Mouse (Mus musculus): ENCODE measurements at regions not wholly inside any gene's neighbourhood (a gene's known extent, or its start where the extent isn't known, plus 50 kb on each side); places are given as distances from the start of the nearest gene placed in this dataset.
A peak's percentile ranks its signal among the peaks of the same experiment; 100 is the strongest.
"Not testable (repeated sequence)": the region's sequence is repeated elsewhere in the genome, so short reads cannot be mapped to it uniquely, and the experiment has no call there.

DNA sequence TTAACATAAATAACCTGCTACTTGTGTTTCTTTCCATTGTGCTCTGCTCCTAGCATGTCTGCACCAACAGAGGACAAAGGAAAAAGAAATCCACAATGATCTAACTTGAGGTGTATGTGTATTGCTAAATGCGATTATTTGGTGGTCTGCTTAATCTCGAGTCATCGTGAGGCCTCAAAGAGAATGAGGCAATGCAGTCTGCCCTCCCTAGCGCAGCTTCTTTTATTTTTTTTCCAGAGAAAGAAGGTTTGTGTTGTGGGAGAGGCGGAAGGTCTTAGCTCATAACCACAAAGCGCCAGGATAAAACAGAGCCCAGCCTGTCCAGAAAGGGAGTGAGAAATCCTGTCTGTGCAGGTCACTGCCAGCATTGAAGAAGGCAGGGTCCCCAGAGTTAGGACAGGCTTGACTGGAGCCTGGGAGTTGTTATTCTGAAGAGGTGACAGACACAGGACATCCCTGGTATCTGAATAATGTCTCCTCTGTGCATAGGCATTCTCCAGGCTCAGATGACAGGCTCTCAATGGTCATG lies 751.3 kb upstream of the Intu start:
- H3K27me3 ChIP-seq (replicated peaks; ENCODE audit: low read depth, poor library complexity, severe bottlenecking): no peaks in the 10 kb centered on the region
- H3K4me1 ChIP-seq: peaks cover 9% of the 10 kb centered on the region
- no peaks in the 10 kb centered on the region for H3K36me3 ChIP-seq (replicated peaks)
- 75% methylated on average over 6 of the region's 6 CpGs for WGBS
- H3K27ac ChIP-seq (replicated peaks): peak overlapping the region; percentile 44
- no peaks in the 10 kb centered on the region for H3K9me3 ChIP-seq
- H3K4me3 ChIP-seq: no peak overlapping the region
- DNase-seq (ENCODE audit: low spot score): peak; percentile 14

DNA sequence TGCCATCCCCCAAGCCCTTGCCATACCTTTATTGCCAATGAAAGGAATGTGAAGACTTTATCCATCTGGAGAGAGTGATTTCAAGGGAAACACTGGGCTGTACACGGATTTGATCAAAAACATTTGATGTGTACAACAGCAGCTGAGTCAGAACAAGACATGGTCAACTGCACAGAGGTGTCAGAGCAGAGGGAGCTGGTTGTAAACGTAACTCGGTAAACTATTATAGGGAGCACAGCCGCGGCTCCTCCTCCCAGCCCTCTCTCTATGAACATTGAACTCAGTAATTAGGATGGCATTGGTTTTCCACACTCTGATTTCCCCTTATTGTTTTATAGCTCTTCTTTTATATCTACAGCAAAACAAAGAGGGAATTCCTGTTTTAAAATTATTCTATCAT lies 750.8 kb upstream of the Intu start:
- no peaks in the 10 kb centered on the region for H3K9me3 ChIP-seq
- WGBS: 73% methylated on average over 5 of the region's 5 CpGs

DNA sequence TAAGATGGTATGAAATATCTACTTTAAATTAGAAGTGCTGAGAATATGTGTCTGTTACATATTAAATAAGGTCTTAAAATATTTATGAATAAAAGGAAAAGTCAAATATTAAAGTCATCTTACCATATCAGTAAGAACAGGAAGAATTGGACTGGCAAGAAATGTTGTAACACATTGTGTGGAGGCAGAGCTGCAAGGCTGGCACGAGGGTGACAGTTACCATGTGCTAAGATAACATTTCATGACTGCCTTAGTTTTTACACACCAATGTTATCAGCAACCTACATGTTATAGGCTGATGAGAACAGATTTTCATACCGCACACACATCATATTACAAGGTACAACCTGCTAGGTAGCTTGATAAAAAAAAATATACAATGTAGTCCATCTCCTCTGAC lies 746.2 kb upstream of the Intu start:
- H3K4me3 ChIP-seq: no peak overlapping the region
- no peak overlapping the region for H3K27ac ChIP-seq (replicated peaks)
- WGBS: 94% methylated on average over 2 of the region's 2 CpGs
- DNase-seq (ENCODE audit: low spot score): no peak
- peaks cover 5% of the 10 kb centered on the region for H3K4me1 ChIP-seq
- no peaks in the 10 kb centered on the region for H3K9me3 ChIP-seq
- no peaks in the 10 kb centered on the region for H3K36me3 ChIP-seq (replicated peaks)
- H3K27me3 ChIP-seq (replicated peaks; ENCODE audit: low read depth, poor library complexity, severe bottlenecking): no peaks in the 10 kb centered on the region

More for the DNA sequence above, 750.8 kb upstream of the Intu start:
- Histone ChIP-seq H3K27me3 (replicated peaks; ENCODE audit: low read depth, poor library complexity, severe bottlenecking) (no peaks in the 10 kb centered on the region), H3K4me3 (no peak overlapping the region), H3K27ac (replicated peaks) (peak overlapping the region; percentile 44), H3K4me1 (peaks cover 9% of the 10 kb centered on the region), H3K36me3 (replicated peaks) (no peaks in the 10 kb centered on the region)
- DNase-seq (ENCODE audit: low spot score): no peak

DNA sequence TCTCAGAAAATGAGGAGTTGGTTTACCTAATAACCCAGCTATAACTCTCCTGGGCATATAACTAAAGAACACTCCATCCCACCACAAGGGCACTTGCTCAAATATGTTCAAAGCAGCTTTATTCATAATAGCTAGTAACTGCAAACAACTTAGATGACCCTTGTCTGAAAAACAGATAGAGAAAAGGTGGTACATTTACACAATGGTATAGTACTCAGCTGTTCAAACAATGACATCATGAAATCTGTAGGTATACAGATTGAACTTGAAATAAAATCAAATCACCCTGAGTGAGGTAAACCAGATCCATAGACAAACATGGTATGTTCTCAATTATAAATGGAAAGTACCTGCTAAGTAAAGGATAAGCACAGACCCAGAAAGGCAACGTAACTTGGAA lies 721.5 kb upstream of the Intu start:
- Histone ChIP-seq H3K36me3 (replicated peaks) (no peaks in the 10 kb centered on the region), H3K27ac (replicated peaks) (no peak overlapping the region), H3K27me3 (replicated peaks; ENCODE audit: low read depth, poor library complexity, severe bottlenecking) (no peaks in the 10 kb centered on the region), H3K9me3 (no peaks in the 10 kb centered on the region), H3K4me3 (no peak overlapping the region), H3K4me1 (no peaks in the 10 kb centered on the region)
- DNase-seq (ENCODE audit: low spot score): no peak
- WGBS: 76% methylated on average over 1 of the region's 1 CpGs

DNA sequence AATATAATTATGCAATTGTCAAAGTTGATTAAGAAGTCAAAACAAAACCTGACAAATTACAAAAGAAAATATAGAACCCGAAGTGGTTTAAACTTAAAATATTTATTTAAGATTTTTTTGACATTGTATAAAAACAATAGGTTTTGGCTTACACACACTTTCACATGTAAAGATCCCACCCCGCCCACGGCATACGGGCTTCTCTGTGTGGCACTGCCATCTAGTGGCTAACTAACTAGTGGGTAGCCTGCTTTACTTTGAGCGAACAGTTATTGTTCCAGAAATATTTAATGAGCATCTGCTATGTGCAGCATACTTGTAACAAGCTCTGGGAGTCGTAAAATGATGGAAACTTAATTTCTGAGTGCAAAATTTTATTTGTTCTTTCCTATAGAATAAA lies 716.3 kb upstream of the Intu start:
- DNase-seq (ENCODE audit: low spot score): peak; percentile 73
- WGBS: 26% methylated on average over 6 of the region's 6 CpGs

DNA sequence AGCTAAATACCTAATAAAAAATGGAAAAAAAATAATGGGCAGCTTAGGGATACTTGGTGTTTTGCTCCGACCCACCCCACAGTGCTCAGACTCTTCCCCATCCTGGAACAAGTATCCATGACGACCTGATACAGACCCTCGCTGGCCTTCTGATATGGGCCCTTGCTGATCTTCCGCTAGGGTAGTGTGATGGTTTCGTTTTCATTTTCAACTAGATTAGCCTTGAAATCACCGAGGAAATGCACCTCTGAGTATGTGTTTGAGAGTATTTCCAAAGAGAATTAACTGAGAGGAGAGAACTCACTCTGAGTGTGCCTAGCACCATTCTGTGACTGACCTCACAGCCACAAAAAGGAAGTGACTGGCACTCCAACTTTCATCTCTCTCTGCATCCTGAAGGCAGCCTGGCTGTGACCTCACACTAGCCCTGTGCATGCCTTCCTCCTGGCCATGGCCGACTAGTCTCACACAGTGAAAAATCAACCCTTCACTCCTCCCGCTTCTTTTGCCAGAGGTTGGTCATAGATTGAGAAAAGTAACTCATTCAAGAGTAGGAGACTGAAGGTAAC lies 700.5 kb upstream of the Intu start:
- H3K4me1 ChIP-seq: no peaks in the 10 kb centered on the region
- 89% methylated on average over 8 of the region's 8 CpGs for WGBS
- H3K27me3 ChIP-seq (replicated peaks; ENCODE audit: low read depth, poor library complexity, severe bottlenecking): no peaks in the 10 kb centered on the region
- H3K27ac ChIP-seq (replicated peaks): no peak overlapping the region
- no peaks in the 10 kb centered on the region for H3K36me3 ChIP-seq (replicated peaks)
- DNase-seq (ENCODE audit: low spot score): no peak
- H3K9me3 ChIP-seq: no peaks in the 10 kb centered on the region
- no peak overlapping the region for H3K4me3 ChIP-seq

More for the DNA sequence above, 716.3 kb upstream of the Intu start:
- no peaks in the 10 kb centered on the region for H3K9me3 ChIP-seq
- no peaks in the 10 kb centered on the region for H3K36me3 ChIP-seq (replicated peaks)
- H3K27me3 ChIP-seq (replicated peaks; ENCODE audit: low read depth, poor library complexity, severe bottlenecking): no peaks in the 10 kb centered on the region
- no peak overlapping the region for H3K27ac ChIP-seq (replicated peaks)
- no peak overlapping the region for H3K4me3 ChIP-seq
- H3K4me1 ChIP-seq: no peaks in the 10 kb centered on the region

DNA sequence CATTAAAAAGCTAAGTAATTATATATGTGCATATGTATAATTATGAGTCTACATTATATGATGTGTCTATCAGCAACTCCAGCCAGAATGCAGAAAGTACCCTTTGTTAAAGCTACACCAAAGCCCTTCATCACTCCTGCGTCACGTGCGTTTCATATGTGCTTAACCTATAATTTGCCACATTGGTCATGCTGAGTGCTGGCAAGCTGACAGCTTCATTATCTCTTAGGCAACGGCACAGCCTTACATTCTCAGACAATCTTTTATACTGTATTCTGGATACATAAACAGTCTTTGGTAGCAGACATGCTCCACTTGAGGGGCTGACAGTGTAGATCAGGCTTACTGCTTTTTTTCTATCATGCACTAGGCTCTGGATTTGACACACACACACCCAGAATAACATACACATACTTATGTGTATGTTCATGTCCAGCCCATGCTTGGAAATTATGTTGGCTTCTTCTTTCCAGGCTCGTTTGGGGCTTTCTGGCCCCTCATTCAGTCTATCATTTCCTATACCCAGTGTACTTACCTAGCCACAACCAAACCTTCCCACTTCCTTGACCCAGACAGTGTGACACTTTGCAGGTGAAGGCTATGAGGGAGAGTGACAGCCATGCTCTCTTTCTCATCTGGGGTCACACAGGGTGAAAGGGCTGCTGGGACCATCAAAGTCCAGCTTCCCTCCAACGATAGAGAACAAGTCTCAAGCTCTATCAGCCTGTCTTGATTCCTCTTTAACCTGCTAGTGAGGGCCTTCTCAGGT lies 692.5 kb upstream of the Intu start:
- Histone ChIP-seq H3K4me3 (no peak overlapping the region), H3K36me3 (replicated peaks) (no peaks in the 10 kb centered on the region), H3K9me3 (no peaks in the 10 kb centered on the region), H3K27ac (replicated peaks) (no peak overlapping the region), H3K4me1 (no peaks in the 10 kb centered on the region), H3K27me3 (replicated peaks; ENCODE audit: low read depth, poor library complexity, severe bottlenecking) (no peaks in the 10 kb centered on the region)
- no peak for DNase-seq (ENCODE audit: low spot score)
- WGBS: 83% methylated on average over 6 of the region's 6 CpGs

DNA sequence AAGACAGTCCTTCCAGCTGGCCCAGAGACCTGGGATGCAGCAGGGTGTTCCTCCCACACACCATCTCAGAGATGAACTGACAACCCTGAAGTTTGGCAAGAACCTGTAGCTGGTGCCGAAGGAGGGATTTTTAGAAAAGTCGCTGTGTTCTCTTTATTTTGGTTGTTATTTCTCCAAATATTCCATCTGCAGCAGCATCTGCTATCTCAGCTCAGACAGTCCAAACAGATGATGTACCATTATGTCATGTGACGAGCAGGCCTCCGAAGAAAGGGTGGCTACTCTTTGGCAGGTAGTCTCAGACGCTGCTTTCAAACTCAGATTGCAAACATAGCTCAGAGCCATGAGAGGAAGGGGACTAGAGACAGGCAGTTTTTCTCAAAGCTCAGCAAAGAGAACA lies 690.1 kb upstream of the Intu start:
- H3K4me3 ChIP-seq: no peak overlapping the region
- no peak for DNase-seq (ENCODE audit: low spot score)
- no peak overlapping the region for H3K27ac ChIP-seq (replicated peaks)
- WGBS: 83% methylated on average over 5 of the region's 5 CpGs
- H3K27me3 ChIP-seq (replicated peaks; ENCODE audit: low read depth, poor library complexity, severe bottlenecking): no peaks in the 10 kb centered on the region
- no peaks in the 10 kb centered on the region for H3K9me3 ChIP-seq
- no peaks in the 10 kb centered on the region for H3K36me3 ChIP-seq (replicated peaks)
- no peaks in the 10 kb centered on the region for H3K4me1 ChIP-seq

DNA sequence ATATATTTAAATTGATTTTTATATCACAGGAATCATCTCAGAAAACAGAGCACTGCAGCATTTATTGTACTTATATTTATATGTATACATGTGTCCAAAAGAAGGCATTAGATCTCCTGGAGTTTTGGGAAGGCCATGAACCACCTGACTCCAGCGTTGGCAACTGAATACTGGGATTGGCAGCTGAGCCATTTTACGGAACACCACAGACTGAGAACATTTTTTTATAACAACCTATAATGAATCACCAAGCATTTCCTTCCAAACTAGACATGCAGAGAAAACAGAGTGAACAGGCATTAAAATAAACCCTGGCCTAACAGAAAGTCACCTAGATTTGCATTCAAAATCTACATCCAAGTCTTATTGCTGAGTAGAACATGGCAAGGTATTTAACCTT lies 686.0 kb upstream of the Intu start:
- DNase-seq (ENCODE audit: low spot score): no peak
- WGBS: 88% methylated on average over 2 of the region's 2 CpGs
- no peak overlapping the region for H3K27ac ChIP-seq (replicated peaks)
- H3K36me3 ChIP-seq (replicated peaks): no peaks in the 10 kb centered on the region
- no peaks in the 10 kb centered on the region for H3K27me3 ChIP-seq (replicated peaks; ENCODE audit: low read depth, poor library complexity, severe bottlenecking)
- H3K9me3 ChIP-seq: no peaks in the 10 kb centered on the region
- no peaks in the 10 kb centered on the region for H3K4me1 ChIP-seq
- H3K4me3 ChIP-seq: no peak overlapping the region

DNA sequence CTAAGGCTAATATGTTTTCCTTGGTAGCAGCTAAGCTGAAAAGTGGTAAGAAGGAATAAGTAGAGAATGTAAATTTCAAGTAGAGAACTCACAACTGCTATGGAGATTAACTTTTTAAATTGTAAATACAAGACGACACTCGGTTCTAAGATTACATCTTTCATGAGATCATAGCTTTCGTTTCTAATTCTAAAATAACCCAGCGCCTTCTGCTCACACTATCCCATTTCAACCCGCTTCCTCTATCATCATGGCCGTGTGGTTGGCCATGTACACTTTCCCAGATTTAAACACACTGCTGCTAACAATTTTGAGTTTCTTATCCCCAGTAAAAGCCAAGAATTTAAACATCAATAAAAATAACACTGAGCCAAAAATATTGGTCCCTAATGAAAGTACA lies 682.3 kb upstream of the Intu start:
- WGBS: 87% methylated on average over 6 of the region's 6 CpGs
- no peaks in the 10 kb centered on the region for H3K9me3 ChIP-seq
- no peak for DNase-seq (ENCODE audit: low spot score)
- H3K4me1 ChIP-seq: no peaks in the 10 kb centered on the region
- H3K27ac ChIP-seq (replicated peaks): no peak overlapping the region
- no peaks in the 10 kb centered on the region for H3K27me3 ChIP-seq (replicated peaks; ENCODE audit: low read depth, poor library complexity, severe bottlenecking)
- H3K4me3 ChIP-seq: no peak overlapping the region
- no peaks in the 10 kb centered on the region for H3K36me3 ChIP-seq (replicated peaks)

DNA sequence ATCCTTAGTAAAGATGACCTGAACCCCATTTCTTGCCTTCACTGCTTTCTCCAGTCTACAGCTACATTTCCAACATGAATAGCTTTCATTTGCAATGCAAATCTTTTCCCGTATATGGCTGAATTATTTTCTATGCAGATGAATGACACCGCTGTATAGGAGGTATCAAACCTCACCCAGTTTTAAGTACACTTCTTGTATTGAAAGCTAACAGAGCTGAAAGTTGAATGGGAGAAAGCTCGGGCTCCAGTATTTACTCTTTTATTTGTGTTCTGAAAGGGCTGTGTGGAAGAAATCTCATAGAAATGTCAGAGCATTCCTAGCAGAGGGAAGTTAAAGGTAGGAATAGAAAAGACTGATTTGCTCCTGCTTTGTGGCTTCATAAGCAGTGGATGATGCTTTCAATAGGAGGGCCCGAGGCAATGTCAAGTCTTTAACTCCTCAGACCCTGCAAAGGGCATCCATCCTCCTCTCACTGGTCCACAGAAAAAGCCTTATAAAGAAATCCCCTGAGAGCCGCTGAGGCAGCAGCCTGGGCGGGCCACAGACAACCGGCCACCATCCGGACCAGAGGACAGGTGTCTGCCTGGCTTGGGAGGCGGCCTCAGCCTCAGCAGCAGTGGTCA lies 673.8 kb upstream of the Intu start:
- no peaks in the 10 kb centered on the region for H3K9me3 ChIP-seq
- H3K4me3 ChIP-seq: no peak overlapping the region
- no peak for DNase-seq (ENCODE audit: low spot score)
- no peaks in the 10 kb centered on the region for H3K36me3 ChIP-seq (replicated peaks)
- no peaks in the 10 kb centered on the region for H3K27me3 ChIP-seq (replicated peaks; ENCODE audit: low read depth, poor library complexity, severe bottlenecking)
- no peak overlapping the region for H3K27ac ChIP-seq (replicated peaks)
- H3K4me1 ChIP-seq: no peaks in the 10 kb centered on the region
- WGBS: 79% methylated on average over 9 of the region's 9 CpGs

DNA sequence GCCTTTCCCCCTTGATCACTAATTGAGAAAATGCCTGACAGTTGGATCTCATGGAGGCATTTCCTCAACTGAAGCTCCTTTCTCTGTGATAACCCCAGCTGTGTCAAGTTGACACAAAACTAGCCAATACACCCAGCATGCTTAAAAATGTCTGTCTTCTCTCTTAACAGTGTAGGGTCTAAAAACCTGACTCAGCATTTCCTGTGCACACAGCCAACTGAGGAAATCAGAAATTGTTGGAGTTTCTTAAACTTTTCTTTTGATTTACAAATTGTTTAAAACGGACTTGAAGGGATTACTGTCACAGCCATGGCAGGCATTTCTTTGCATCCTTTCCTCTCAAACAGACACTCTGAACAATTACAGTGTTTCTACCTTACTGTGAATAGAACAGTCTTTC lies 655.0 kb upstream of the Intu start:
- not testable (repeated sequence) for H3K36me3 ChIP-seq (replicated peaks); H3K4me3 ChIP-seq; H3K9me3 ChIP-seq; H3K27ac ChIP-seq (replicated peaks); DNase-seq (ENCODE audit: low spot score); H3K4me1 ChIP-seq; H3K27me3 ChIP-seq (replicated peaks; ENCODE audit: low read depth, poor library complexity, severe bottlenecking)
- WGBS: 67% methylated on average over 1 of the region's 1 CpGs

DNA sequence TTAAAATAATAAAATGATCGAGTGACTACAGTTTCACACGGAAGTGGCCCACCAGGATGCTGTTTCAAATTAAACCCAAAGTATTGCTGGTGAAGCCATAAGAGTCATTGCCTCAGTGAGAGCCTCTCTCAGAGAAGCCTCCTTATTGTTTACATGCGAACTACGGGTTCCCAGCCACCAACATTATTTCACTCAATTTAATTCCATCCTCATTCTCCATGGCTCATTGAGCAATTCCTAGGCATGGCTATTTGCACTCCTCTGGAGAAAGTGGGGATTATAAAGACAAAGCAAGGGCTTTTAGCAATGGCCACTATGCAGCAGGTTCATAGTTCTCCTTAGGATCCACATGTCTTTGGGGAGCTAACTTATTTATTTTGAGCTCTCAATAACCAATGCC lies 646.7 kb upstream of the Intu start:
- Histone ChIP-seq H3K4me3 (no peak overlapping the region), H3K27me3 (replicated peaks; ENCODE audit: low read depth, poor library complexity, severe bottlenecking) (no peaks in the 10 kb centered on the region), H3K9me3 (no peaks in the 10 kb centered on the region), H3K36me3 (replicated peaks) (no peaks in the 10 kb centered on the region), H3K27ac (replicated peaks) (no peak overlapping the region), H3K4me1 (peaks cover 3% of the 10 kb centered on the region)
- 75% methylated on average over 4 of the region's 4 CpGs for WGBS
- DNase-seq (ENCODE audit: low spot score): no peak

All from embryonic facial prominence, embryonic 10.5 days (tissue).